Mouse (Mus musculus): ENCODE measurements around the gene Dctn1. TPM values are rescaled to one million over a fixed set of nuclear protein-coding genes. Genes with fewer than 3 reads are reported as not detected.
A peak's percentile ranks its signal among the peaks of the same experiment; 100 is the strongest.

Dctn1 gene
- polyA plus RNA-seq (2012; rRNA removed): 101 and 114 TPM in 2 replicates

GRCm38 (mm10) chr6:83165607-83166242 is at the start of gene Dctn1:
Gene Dctn1, plus strand, starts transcription at chr6:83165920.
- DNase-seq (ENCODE audit: low read depth): peak; percentile 46

- DNase-seq (ENCODE audit: low read depth): no peak
These were observed 49.2 kb upstream of the Dctn1 start for GRCm38 (mm10) chr6:83116373-83117164.

GRCm38 (mm10) chr6:83117165-83117438 is 48.6 kb upstream of the Dctn1 start:
- no peak for DNase-seq (ENCODE audit: low read depth)

GRCm38 (mm10) chr6:83117616-83118015 is 48.1 kb upstream of the Dctn1 start:
- DNase-seq (ENCODE audit: low read depth): no peak

GRCm38 (mm10) chr6:83118369-83118768 is 47.4 kb upstream of the Dctn1 start:
- DNase-seq (ENCODE audit: low read depth): no peak

GRCm38 (mm10) chr6:83118825-83119733 is 46.6 kb upstream of the Dctn1 start:
- no peak for DNase-seq (ENCODE audit: low read depth)

- no peak for DNase-seq (ENCODE audit: low read depth)
These were observed 46.0 kb upstream of the Dctn1 start for GRCm38 (mm10) chr6:83119734-83120051.

GRCm38 (mm10) chr6:83120930-83121862 is 44.5 kb upstream of the Dctn1 start, which contains the start of gene Wbp1:
Gene Wbp1, minus strand, starts transcription at chr6:83121559.
- DNase-seq (ENCODE audit: low read depth): peak; percentile 93

- DNase-seq (ENCODE audit: low read depth): no peak
These were observed 43.6 kb upstream of the Dctn1 start for GRCm38 (mm10) chr6:83121863-83122710.

- DNase-seq (ENCODE audit: low read depth): no peak
These were observed 42.8 kb upstream of the Dctn1 start for GRCm38 (mm10) chr6:83122961-83123360.

GRCm38 (mm10) chr6:83124851-83125312 is 40.8 kb upstream of the Dctn1 start:
- DNase-seq (ENCODE audit: low read depth): no peak

GRCm38 (mm10) chr6:83125331-83125730 is 40.4 kb upstream of the Dctn1 start, which contains the start of gene Ino80b:
Gene Ino80b, minus strand, starts transcription at chr6:83125431.
- no peak for DNase-seq (ENCODE audit: low read depth)

- no peak for DNase-seq (ENCODE audit: low read depth)
These were observed 38.3 kb upstream of the Dctn1 start for GRCm38 (mm10) chr6:83127419-83127818.

GRCm38 (mm10) chr6:83131469-83132034 is 34.2 kb upstream of the Dctn1 start:
- no peak for DNase-seq (ENCODE audit: low read depth)

- no peak for DNase-seq (ENCODE audit: low read depth)
These were observed 33.4 kb upstream of the Dctn1 start for GRCm38 (mm10) chr6:83132176-83132919.

GRCm38 (mm10) chr6:83134226-83134625 is 31.5 kb upstream of the Dctn1 start:
- no peak for DNase-seq (ENCODE audit: low read depth)

GRCm38 (mm10) chr6:83134951-83135513 is 30.7 kb upstream of the Dctn1 start, which contains the start of gene Rtkn:
Gene Rtkn, plus strand, starts transcription at chr6:83135463.
- no peak for DNase-seq (ENCODE audit: low read depth)

- DNase-seq (ENCODE audit: low read depth): no peak
These were observed 30.1 kb upstream of the Dctn1 start for GRCm38 (mm10) chr6:83135571-83136161.

Data from gonadal fat pad, adult 2 months (tissue).